Mouse (Mus musculus) lung, postnatal 0 days (tissue): Measurements from ENCODE around the gene Gm8122. TPM values are rescaled to one million over a fixed set of nuclear protein-coding genes. Genes with fewer than 3 reads are reported as not detected.
"Not testable (repeated sequence)": the region's sequence is repeated elsewhere in the genome, so short reads cannot be mapped to it uniquely, and the experiment has no call there.

Experiments used
- ATAC-seq: fragments of 200-750 bp; cut with Nextera tagmentation; 2 replicates; pipeline ENCODE4 v1.8.0; 2017; ENCODE audit warnings: moderate library complexity
- DNase-seq: peaks from one replicate; pipeline ENCODE4 v3.0.0-alpha.2; 2016; ENCODE audit warnings: low spot score
- H3K27ac ChIP-seq: fragments of 300-500 bp; sonication (generic); 2 replicates; pipeline ENCODE4 v1.5.1; 2014; ENCODE audit warnings: antibody characterized with exemption, mild to moderate bottlenecking, low read length, mixed read lengths
- H3K27me3 ChIP-seq: fragments of 300-500 bp; sonication (generic); replicated peaks from 2 replicates; pipeline ENCODE4 v1.6.1; 2014; ENCODE audit warnings: low read length, mixed read lengths; ENCODE audit not compliant: insufficient read depth
- H3K36me3 ChIP-seq: fragments of 300-500 bp; sonication (generic); 2 replicates; pipeline ENCODE4 v1.6.1; 2014; ENCODE audit warnings: low read length, mixed read lengths; ENCODE audit not compliant: insufficient read depth
- H3K4me1 ChIP-seq: fragments of 300-500 bp; sonication (generic); 2 replicates; pipeline ENCODE4 v1.6.1; 2014; ENCODE audit warnings: antibody characterized with exemption, low read depth, low read length, mixed read lengths; ENCODE audit not compliant: insufficient read depth
- H3K4me2 ChIP-seq: fragments of 300-500 bp; sonication (generic); replicated peaks from 2 replicates; pipeline ENCODE4 v1.6.1; 2014; ENCODE audit warnings: low read depth, mild to moderate bottlenecking, low read length, moderate library complexity, mixed read lengths
- H3K4me3 ChIP-seq: fragments of 300-500 bp; sonication (generic); 2 replicates; pipeline ENCODE4 v1.5.1; 2014; ENCODE audit warnings: low read depth, low read length
- H3K9ac ChIP-seq: fragments of 300-500 bp; sonication (generic); replicated peaks from 2 replicates; pipeline ENCODE4 v1.6.1; 2014; ENCODE audit warnings: low read depth, mild to moderate bottlenecking
- H3K9me3 ChIP-seq: fragments of 300-500 bp; sonication (generic); 2 replicates; pipeline ENCODE4 v1.6.1; 2016; ENCODE audit warnings: low read length, mixed read lengths
- WGBS: fragments of 180-500 bp; shearing (Covaris S2); extraction: QIAGEN DNeasy Blood & Tissue Kit; methylation state at CpG from one replicate; pipeline ENCODE4 v1.1.7; 2014; 5-methylcytosine and 5-hydroxymethylcytosine counted together
- polyA plus RNA-seq: library from polyadenylated mRNA; unstranded; fragments of >200 nt; fragmentation: Nextera tagmentation; extraction: Ambion mirVana; gene quantifications from 2 replicates; pipeline ENCODE4 v1.2.1, GENCODE M21; 2015

Gene Gm8122
- not detected in 2 replicates for polyA plus RNA-seq

DNA sequence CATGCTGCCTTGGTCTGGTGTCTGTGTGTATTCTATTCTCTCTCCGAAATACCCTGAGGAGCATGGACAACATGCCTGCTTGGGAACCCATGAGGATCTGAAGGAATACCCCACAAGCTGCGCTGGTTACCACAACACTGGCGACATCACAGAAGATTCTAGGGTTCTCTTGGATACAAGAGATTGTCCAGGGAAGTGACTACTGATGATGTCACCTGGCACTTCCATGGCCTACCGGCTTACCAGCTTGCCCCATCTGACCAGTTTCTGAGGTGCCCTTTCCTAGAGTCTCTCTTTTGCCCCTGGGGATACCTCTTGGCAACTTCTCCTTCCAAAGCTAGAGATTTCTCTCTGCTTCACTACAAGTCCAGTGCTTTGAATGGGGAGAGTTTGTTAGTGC lies at the start of gene Gm8122:
Gene Gm8122, minus strand, starts transcription at position 101 of the 400 bp plus-strand sequence.
- not testable (repeated sequence) for H3K27me3 ChIP-seq, H3K27ac ChIP-seq, H3K9ac ChIP-seq, H3K4me1 ChIP-seq, H3K36me3 ChIP-seq, DNase-seq, H3K4me2 ChIP-seq, ATAC-seq, H3K4me3 ChIP-seq, H3K9me3 ChIP-seq
- WGBS, result 90% methylated on average over 2 of the region's 4 CpGs

DNA sequence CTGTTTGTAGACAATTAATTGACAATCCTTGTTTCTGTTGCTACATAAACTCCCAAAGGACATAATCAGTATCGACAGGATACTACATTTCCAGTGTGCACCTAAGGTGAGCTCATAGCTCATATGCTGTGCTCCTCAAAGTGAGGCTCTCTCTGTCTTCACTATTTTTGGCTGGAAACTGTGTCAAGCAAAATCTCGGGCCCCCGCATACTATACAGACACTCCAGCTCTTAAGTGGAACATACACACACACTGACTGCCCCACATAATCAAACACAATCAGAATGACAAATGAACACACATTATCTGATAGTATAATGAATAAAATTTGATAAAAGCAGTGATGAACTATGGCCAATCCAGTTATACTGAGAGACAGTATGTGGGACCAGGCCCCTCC lies 43.6 kb upstream of the Gm8122 start:
- not testable (repeated sequence) for H3K9ac ChIP-seq, H3K9me3 ChIP-seq, DNase-seq, H3K4me2 ChIP-seq, H3K4me3 ChIP-seq, H3K27me3 ChIP-seq, H3K36me3 ChIP-seq, H3K4me1 ChIP-seq, H3K27ac ChIP-seq, ATAC-seq
- 84% methylated on average over 3 of the region's 3 CpGs for WGBS

DNA sequence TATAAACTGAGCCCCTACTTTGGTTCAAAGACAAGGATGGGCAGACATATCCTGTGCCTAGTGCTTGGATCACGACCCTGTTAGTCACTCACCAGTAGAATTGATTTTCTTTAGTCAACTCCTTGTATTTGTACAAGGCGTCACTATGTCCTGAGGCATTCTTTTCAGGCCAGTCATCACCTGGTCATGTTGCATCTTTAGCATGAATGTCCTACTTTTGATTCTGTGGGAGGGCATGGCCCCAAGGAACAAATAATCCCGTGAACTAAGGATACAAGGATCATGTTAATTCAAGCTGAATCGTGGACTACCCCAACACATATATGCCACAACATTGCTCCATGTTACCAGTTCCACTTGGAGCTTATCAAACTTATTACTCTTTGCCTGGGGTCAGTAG lies 43.0 kb upstream of the Gm8122 start:
- H3K27ac ChIP-seq, H3K4me3 ChIP-seq, ATAC-seq, H3K36me3 ChIP-seq, DNase-seq, H3K4me2 ChIP-seq, H3K9me3 ChIP-seq, H3K4me1 ChIP-seq, H3K9ac ChIP-seq, H3K27me3 ChIP-seq: not testable (repeated sequence)
- 45% methylated on average over 4 of the region's 4 CpGs for whole genome bisulfite sequencing

DNA sequence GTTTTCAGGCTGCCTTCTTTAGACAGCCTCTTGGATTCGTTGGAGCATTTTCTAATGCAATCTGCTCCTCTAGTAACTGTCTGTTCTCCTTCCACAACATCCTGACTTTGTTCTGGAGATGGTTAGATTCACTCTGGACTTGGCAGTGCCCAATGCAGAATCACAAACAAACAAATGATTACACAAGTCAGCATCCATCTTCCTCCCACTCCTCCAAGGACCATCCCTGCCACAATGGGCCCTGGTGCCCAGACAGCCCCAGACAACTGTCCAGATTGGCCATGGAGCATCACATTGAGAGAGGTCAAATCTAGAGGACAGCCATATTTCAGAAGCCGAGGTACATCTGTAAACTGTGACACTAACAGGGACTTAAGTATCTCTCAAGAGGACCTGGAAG lies 42.4 kb upstream of the Gm8122 start:
- not testable (repeated sequence) for H3K27me3 ChIP-seq, H3K4me3 ChIP-seq, H3K4me1 ChIP-seq, H3K27ac ChIP-seq, DNase-seq, H3K4me2 ChIP-seq, H3K9ac ChIP-seq, ATAC-seq, H3K36me3 ChIP-seq, H3K9me3 ChIP-seq
- WGBS, result 53% methylated on average over 2 of the region's 2 CpGs

DNA sequence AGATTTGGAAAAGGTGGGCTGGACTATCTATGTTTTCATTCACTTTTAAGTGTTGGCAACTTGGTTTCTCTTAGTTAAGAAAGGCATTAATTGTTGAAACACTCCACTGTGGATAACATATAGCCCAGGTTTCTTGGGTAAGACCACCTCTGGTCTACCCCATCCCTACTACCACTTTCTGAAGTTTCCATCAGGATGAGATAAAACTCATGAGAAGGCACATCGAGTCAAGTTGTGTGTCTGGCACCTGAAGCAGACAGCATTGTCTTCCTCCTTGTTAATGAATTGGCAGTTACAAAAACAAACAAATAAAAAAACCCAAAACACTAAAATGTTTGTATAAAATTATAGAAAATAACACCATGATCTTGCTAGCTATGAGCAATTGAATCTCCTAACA lies 40.6 kb upstream of the Gm8122 start:
- 73% methylated on average over 1 of the region's 1 CpGs for WGBS
- not testable (repeated sequence) for DNase-seq, H3K36me3 ChIP-seq, H3K4me2 ChIP-seq, H3K4me1 ChIP-seq, H3K27ac ChIP-seq, H3K4me3 ChIP-seq, H3K27me3 ChIP-seq, ATAC-seq, H3K9me3 ChIP-seq, H3K9ac ChIP-seq

DNA sequence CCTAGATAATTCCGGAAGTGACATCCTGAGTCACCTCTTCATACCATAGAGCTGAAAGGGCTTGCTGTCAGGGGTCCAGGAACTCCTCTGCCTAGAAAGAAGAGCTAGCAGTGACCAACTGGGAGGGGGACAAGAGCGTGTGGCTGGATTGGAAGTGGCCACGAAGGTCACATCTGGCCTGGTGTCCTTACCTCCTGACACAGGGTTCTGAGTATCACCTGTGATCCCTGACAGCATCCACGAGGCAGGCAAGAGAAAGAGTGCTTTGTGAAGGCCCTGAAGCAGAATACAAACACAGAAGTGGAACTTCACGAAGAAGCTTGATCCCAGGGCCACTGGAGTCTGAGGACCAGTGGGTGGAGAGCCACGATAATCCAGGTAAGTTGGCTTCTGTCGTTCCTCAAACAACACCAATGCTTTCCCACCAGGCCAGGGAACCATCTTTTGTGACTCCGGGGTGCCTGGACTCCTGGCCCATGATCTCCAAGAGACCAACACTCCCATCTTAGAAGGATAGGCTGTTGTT lies 39.9 kb upstream of the Gm8122 start, which contains the start of gene Gm9732:
Gene Gm9732, plus strand, starts transcription at position 51 of the 526 bp plus-strand sequence.
- not testable (repeated sequence) for H3K27me3 ChIP-seq, H3K4me3 ChIP-seq, H3K9me3 ChIP-seq, H3K36me3 ChIP-seq, H3K27ac ChIP-seq, H3K9ac ChIP-seq, DNase-seq, H3K4me1 ChIP-seq, H3K4me2 ChIP-seq, ATAC-seq
- WGBS, result 71% methylated on average over 8 of the region's 8 CpGs

DNA sequence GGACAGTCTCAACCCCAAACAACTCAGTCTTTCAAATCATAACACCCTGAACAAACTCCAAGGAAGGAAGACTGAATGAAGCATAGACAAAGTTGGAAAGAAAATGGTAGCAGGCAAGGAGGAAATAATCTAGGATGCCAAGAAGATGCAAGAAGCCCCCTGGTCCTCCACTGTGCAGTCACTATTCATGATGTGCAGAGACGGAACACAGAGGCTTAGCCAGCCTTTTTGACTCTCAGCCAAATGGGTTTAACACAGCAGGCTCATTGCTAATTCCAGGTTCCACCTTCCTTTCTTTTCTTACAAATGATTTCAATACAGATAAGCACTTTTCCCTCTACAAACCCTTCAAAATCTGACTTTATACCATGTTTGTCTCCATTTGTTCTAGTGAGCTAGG lies 38.1 kb upstream of the Gm8122 start:
- H3K9me3 ChIP-seq, H3K27ac ChIP-seq, DNase-seq, H3K4me2 ChIP-seq, H3K4me1 ChIP-seq, H3K4me3 ChIP-seq, H3K9ac ChIP-seq, H3K27me3 ChIP-seq, ATAC-seq, H3K36me3 ChIP-seq: not testable (repeated sequence)
- 81% methylated on average over 1 of the region's 1 CpGs for WGBS

DNA sequence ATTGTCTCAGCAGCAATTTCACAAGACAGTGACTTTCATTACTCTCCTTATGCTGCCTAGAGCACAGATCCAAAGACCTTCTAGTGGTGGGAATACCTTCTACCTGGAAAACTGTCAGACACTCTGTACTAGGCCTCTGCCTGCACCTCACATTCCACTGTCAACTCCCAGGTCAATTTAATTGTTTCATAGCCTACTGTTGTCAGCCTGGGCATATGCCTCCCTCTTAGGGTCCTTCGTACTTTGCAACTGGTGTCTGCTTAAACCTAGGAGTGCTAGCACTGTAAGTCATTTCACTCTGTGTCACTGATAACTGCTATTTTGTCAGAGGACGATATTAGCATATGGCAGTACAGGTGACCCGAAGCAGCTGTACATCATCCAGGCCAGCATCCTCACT lies 34.1 kb upstream of the Gm8122 start:
- H3K27me3 ChIP-seq, H3K4me1 ChIP-seq, H3K9me3 ChIP-seq, H3K27ac ChIP-seq, H3K9ac ChIP-seq, H3K36me3 ChIP-seq, H3K4me3 ChIP-seq, DNase-seq, ATAC-seq, H3K4me2 ChIP-seq: not testable (repeated sequence)
- 79% methylated on average over 3 of the region's 3 CpGs for WGBS

DNA sequence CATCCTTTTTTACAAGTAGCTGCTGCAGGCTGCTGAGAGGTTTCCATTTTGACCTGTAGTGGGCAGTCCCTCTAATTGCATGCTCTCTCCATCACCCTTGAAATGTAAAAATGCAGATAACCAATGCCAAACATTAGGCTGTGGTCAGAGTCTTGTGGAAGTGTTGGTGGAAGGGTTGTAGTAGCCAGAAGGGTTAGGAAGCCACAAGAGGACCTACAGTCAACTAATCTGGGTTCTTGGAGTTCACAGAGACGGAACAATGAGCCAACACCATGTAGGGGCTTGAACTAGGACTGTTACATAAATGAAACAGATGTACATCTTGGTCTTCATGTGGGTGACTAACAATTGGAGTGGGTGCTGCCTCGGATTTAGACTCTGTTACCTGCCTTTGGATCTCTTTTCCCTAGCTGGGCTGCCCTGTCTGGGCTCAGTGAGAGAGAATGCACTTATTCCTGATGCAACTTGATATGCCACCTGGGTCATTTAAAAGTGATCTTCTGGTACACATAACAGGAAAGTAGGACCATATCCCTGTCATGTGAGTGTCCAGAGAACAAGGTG lies 33.5 kb upstream of the Gm8122 start:
- H3K9ac ChIP-seq, H3K4me2 ChIP-seq, DNase-seq, ATAC-seq, H3K4me1 ChIP-seq, H3K36me3 ChIP-seq, H3K27ac ChIP-seq, H3K9me3 ChIP-seq, H3K4me3 ChIP-seq, H3K27me3 ChIP-seq: not testable (repeated sequence)
- WGBS, result 35% methylated on average over 2 of the region's 2 CpGs

DNA sequence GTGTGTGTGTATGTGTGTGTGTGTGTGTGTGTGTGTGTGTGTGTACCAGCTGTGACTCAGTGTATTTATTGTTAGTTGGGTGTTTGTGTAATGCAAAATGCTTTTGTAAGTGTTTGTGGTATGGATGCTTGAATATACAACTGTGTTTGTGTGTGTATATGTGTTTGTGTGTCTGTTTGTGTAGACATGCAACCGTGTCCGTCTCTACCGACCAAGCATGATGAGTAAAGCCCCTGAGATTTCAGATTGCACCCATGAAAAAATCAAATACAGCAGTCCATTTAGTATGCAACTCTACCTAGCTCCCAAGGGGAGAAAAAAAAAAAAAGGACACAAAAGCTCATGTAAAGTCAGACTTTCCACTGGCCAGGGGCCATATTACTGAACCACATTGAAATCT lies 28.3 kb upstream of the Gm8122 start:
- not testable (repeated sequence) for ATAC-seq, H3K27ac ChIP-seq, DNase-seq, H3K36me3 ChIP-seq, H3K9ac ChIP-seq, H3K27me3 ChIP-seq, H3K4me1 ChIP-seq, H3K4me2 ChIP-seq, H3K4me3 ChIP-seq, H3K9me3 ChIP-seq
- WGBS, result 86% methylated on average over 3 of the region's 3 CpGs
